Mouse (Mus musculus) hindlimb bud, embryonic 11.5 days (tissue): ENCODE results near the gene Ccn5.
A peak's percentile ranks its signal among the peaks of the same experiment; 100 is the strongest.

Experiments
- DNase-seq: peaks from one replicate; pipeline ENCODE4 v3.0.0-alpha.2; 2012; ENCODE audit warnings: low read depth, low spot score; ENCODE audit errors: extremely low spot score

Gene Ccn5

DNA sequence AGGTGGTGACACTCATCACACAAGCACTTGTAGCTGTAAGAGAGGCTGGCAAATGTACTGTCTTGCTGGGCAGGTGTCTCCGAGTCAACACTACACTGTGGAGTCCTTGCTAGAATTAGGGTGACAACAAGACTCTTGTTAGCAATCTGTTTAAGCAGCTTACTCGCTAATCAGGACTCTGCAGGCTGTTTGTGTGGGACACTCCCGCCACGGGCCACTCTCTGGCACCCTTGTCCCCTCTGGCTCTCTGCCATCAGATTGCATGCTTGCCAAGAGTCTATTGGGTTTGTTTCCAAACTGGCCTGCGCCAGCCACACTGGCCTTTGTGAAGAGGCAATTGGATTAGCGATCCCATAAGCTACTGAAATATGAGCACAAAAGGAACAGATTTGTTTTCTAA lies 18.9 kb downstream of the Ccn5 start:
- no peak for DNase-seq

DNA sequence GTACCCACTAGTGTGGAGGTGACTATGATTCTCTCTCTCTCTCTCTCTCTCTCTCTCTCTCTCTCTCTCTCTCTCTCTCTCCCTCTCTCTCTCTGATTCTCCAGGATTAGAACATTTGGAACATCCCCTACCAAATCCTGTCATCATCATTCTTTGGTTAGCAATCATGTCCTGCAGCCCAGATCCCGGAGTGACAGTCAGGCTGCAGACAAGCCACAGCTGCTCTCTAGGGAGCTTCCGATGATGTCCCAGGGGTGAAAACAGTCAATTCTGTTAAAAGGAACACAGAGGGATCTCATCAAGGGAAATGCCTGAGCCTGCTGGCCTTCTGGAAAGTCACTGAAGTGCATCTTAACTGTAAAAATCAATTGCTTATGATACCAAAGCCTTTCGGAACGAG lies 21.4 kb downstream of the Ccn5 start:
- no peak for DNase-seq

DNA sequence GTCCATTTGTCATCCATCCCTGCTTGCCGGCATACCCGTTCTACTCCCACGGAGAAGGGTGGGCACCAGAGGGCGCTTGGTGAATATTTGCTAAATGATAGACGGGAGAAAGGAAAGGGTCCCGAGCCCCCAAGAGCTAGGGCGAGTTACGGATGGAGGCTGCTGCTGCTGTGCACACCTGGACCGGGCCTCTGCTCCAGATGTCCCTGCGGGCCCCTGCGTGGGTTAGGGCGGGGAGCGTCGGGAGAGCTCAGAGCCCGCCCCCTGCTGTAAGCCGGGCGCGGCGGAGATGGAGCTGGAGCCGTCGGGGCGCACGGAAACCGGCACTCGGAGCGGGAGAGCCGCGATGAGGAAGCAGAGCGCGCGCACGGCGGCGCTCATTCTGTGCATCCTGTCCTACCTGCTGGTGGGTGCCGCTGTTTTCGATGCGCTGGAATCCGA lies 32.8 kb downstream of the Ccn5 start, which contains the start of gene Kcnk15:
Kcnk15 (plus strand) TSS at position 191 of the 441 bp plus-strand sequence.
- no peak for DNase-seq

DNA sequence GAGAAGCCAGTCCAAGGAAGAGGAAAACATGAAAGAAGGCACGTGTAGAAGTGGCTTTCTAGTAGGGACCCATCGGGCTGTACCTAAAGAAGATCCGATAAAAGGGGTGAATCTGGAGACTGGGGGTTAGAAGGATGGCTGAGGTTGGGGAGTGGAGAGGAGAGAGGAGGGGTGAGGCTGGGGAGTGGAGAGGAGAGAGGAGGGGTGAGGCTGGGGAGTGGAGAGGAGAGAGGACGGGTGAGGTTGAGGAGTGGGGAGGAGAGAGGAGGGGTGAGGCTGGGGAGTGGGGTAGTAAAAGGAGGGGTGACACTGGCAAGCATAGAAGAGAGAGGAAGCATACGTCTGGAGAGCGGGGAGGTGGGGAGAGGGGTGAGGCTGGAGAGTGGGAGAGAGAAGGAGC lies 36.6 kb downstream of the Ccn5 start:
- DNase-seq: no peak

DNA sequence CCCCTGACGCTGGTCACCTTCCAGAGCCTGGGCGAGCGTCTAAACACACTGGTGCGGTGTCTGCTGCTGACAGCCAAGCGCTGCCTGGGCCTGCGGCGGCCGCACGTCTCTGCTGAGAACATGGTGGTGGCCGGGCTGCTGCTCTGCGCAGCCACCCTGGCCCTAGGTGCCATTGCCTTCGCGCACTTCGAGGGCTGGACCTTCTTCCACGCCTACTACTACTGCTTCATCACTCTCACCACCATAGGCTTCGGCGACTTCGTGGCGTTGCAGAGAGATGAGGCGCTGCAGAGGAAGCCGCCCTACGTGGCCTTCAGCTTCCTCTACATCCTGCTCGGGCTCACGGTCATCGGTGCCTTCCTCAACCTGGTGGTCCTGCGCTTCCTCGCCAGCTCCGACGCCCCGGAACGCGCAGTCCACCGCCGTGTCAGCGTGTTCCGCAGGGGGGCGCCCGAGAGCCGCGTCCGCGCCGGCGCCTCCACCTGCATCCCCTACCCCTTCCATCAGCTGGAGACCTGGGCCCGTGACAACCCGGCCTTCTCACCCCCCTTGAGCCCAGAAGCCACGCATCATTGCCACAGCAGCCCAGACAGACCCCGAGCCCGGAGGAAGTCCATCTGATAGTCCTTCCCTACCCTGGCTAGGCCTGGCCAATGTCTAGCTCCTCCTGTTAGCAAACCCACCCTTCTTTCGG lies 37.7 kb downstream of the Ccn5 start:
- no peak for DNase-seq

DNA sequence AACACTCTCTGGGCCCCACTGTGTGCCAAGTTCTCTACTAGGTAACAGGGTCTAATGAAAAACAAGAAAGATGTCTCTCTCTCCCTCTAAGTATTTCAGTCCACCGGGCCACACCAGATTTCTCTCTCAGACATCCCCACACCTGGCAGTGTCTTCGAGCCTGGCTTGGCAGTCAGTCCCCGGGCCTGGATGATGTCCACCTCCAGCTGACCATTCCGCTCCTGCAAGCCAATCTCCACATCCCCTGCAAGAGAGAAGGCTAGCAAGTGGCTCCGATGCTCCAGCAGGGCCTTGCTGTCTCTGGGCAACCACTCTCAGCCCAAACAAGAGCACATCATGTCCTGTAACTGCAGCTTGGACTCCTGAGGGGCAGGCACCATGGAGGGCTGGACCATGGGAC lies 44.6 kb downstream of the Ccn5 start:
- DNase-seq: no peak

DNA sequence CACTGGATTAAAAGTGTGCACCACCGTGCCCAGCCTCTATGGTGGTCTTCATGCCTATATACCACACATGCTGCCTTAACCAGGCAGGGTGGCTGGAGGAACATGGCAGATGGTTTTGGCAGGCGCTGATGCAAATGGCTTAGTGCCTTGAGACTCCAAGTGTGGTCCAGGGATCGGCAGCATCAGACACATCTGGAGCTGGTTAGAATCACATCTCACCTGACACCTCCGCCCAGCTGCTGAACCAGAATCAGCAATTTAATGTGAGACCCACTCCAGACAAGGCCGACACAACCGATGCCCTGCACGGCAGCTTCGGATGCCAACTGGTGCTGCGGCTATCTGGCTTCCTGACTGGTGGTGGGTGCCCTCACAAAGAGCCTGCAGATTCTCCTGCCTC lies 45.4 kb downstream of the Ccn5 start:
- DNase-seq: peak; percentile 31

DNA sequence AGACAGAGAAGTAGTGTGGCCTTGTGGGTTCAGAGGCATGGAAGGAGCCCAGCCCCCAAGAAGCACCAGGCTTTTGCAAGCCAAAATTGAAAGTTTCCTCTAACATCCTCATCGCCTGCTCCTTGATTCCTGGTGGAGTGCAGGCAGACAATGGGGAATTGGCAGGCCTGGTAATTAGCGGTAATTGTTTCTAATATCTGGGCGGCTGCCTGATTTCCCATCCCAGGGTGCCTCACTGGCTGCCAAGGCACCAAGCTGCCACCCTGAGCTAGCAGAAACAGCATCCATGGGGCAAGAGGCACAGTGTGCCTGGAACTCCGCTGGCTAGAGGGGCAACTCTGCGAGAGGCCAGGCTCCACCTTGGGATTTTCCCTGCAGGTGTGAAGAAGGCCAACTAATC lies 49.1 kb downstream of the Ccn5 start:
- no peak for DNase-seq

DNA sequence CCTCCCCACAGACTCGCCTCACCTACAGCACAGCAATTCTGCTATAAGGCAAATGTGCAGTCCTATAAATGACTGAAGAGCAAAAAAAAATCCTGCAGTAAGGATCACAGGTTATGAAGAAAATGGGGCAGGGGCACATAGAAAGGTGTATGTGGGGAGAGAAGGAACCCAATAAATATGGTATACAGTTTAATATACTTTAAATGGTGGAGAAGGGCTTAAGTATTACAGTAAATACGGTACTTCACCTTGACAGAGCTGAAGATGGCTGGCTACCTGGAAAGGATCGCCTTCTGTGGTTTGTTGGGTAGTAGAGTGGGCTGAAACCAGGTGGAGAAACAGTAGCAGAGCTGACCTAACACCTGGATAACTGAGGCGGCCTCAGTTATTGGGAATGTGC lies 50.6 kb downstream of the Ccn5 start:
- no peak for DNase-seq

DNA sequence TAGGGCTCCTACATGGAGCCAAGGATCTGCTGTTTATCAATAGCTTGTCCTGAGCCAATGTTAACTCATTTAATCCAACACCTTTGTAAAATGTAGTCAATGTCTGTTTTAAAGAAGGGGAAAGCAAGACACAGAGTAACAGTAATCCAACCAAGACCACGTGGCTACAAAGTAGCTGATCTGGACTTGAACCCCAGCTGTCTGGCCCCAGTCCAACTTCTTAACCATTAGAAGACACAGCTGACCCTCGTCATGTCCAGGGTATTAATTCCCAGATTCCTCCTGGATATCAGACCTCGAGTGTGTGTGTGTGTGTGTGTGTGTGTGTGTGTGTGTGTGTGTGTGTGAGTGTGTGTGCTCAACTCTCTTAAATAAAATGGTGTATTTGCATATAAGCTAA lies 51.2 kb downstream of the Ccn5 start:
- no peak for DNase-seq

DNA sequence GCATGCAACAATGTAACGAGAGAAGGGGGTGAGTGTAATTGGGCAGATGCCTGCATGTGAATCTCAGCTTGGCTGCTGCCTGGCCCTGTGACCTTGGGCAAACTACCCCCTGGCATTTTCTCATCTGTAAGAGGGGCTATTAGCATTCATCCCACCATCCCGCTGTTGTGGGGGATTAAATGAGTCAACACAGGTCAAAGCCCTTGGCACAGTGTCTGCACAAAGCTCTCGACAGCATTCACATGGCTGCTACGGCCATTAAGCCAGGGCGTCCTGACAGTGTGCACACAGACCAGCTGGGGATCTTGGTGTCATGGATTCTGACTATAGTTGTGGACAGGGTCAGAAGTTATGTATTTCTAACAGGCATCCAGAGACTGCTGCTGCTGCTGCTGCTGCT lies 54.2 kb downstream of the Ccn5 start:
- no peak for DNase-seq

DNA sequence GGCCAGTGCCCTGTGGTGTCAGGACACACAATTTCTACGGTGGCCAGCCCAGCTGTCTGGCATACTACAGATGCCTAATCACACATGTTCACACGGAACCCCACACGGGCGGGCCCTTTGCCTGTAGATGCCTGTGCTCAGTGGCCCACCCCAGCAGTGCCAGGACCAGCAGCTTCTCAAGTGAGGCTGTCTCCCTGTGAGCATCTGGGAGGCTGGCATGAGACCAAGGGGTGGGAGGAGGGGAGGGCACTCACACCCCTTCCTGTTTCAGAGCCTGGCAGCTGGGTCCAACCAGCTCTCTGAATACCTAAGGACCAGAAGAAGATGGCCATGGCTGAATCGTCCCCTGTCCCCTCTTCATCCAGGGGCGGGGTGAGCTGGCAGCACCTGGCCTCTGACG lies 54.8 kb downstream of the Ccn5 start:
- DNase-seq: no peak

DNA sequence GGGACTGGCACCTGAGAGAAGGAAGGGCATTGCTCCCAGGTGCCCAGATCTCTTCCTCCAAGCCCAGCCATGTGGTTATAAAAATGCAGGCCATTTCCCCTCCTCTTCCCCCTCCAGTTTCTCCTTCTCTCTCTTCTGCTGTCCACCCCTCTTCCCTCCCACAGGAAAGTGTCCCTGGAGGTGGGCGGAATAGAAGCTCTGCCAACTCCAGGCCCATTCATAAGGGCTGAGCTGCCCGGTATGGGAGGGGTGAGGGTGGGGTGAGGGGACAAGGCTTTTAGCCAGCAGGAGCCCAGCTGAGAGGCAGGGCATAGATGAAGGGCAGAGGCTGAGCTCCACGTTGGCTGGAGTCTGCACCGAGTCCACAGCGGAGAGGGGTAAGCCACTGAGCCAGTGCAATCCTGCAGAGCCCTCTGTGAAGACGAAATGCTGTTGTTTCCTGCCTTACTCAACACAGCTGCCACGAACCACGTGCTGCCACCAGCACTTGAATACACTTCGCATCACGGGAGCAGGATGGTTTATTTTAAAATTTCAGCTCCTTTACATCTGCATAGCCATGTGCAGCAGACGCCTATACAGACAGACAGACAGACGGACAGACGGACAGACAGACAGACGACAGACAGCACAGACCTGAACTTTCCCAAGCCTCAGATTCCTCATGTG lies 56.3 kb downstream of the Ccn5 start:
- no peak for DNase-seq

DNA sequence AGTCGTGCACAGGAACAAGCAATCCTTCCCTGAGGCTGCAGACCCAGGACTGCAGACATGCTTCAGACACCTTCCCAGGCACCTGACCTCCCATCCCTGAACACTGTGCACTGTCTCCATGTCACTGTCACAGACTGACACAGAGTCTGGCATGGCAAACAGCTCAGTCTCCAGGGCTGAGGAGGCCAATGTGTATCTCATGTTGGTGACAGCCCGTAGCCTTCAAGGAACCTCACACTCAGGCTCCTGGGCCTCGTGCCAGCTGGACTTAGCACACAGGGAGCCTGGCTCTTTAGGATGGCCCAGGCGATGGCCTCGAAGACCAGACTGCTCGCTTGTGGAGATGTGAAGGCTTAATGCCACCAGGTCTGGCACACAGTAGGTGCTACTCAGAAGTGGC lies 60.2 kb downstream of the Ccn5 start:
- DNase-seq: no peak
